Mouse (Mus musculus) brain, embryonic 18.5 days (tissue): ENCODE measurements around the gene 3110040N11Rik.
A peak's percentile ranks its signal among the peaks of the same experiment; 100 is the strongest.
"Not testable (repeated sequence)": the region's sequence is repeated elsewhere in the genome, so short reads cannot be mapped to it uniquely, and the experiment has no call there.

ENCODE experiments used
- DNase-seq: peaks from one replicate; pipeline ENCODE4 v3.0.0-alpha.2; 2012; ENCODE audit warnings: low read depth, low spot score

Gene 3110040N11Rik

GRCm38 (mm10) chr7:81789095-81789757 is at the start of gene 3110040N11Rik:
TSS of gene 3110040N11Rik (minus strand) at chr7:81789478.
- DNase-seq = peak; percentile 90

- not testable (repeated sequence) for DNase-seq
Observed at GRCm38 (mm10) chr7:81837771-81838170, 48.5 kb upstream of the 3110040N11Rik start.

- DNase-seq = no peak
Observed at GRCm38 (mm10) chr7:81835430-81835829, 46.2 kb upstream of the 3110040N11Rik start.

- no peak for DNase-seq
Observed at GRCm38 (mm10) chr7:81834847-81835246, 45.6 kb upstream of the 3110040N11Rik start.

GRCm38 (mm10) chr7:81829379-81829894 is 40.2 kb upstream of the 3110040N11Rik start, which contains the start of gene Btbd1:
TSS of gene Btbd1 (minus strand) at chr7:81829431.
- peak; percentile 71 for DNase-seq

- peak; percentile 6 for DNase-seq
Observed at GRCm38 (mm10) chr7:81828681-81829378, 39.6 kb upstream of the 3110040N11Rik start.

GRCm38 (mm10) chr7:81827806-81828667 is 38.8 kb upstream of the 3110040N11Rik start:
- DNase-seq = no peak

- no peak for DNase-seq
Observed at GRCm38 (mm10) chr7:81825381-81825780, 36.1 kb upstream of the 3110040N11Rik start.

- DNase-seq = no peak
Observed at GRCm38 (mm10) chr7:81824906-81825305, 35.6 kb upstream of the 3110040N11Rik start.

GRCm38 (mm10) chr7:81806067-81806466 is 16.8 kb upstream of the 3110040N11Rik start:
- no peak for DNase-seq

- DNase-seq = no peak
Observed at GRCm38 (mm10) chr7:81788536-81788935, 742 bp downstream of the 3110040N11Rik start.

GRCm38 (mm10) chr7:81777667-81778218 is 11.5 kb downstream of the 3110040N11Rik start:
- no peak for DNase-seq

GRCm38 (mm10) chr7:81775325-81775724 is 14.0 kb downstream of the 3110040N11Rik start:
- no peak for DNase-seq

GRCm38 (mm10) chr7:81772786-81773539 is 16.3 kb downstream of the 3110040N11Rik start:
- DNase-seq = no peak

GRCm38 (mm10) chr7:81763110-81763845 is 26.0 kb downstream of the 3110040N11Rik start:
- no peak for DNase-seq

GRCm38 (mm10) chr7:81762180-81763109 is 26.8 kb downstream of the 3110040N11Rik start, which contains the start of gene Ramac:
TSS of gene Ramac (plus strand) at chr7:81762925.
- DNase-seq = peak; percentile 83

GRCm38 (mm10) chr7:81747956-81748355 is 41.3 kb downstream of the 3110040N11Rik start:
- no peak for DNase-seq

GRCm38 (mm10) chr7:81744145-81744544 is 45.1 kb downstream of the 3110040N11Rik start:
- DNase-seq = no peak

GRCm38 (mm10) chr7:81740010-81740409 is 49.3 kb downstream of the 3110040N11Rik start:
- no peak for DNase-seq
